Mouse (Mus musculus) limb, embryonic 14.5 days (tissue): ENCODE measurements around the gene Tmem131. TPM values are rescaled to one million over a fixed set of nuclear protein-coding genes. Genes with fewer than 3 reads are reported as not detected.

Source experiments
- ATAC-seq: fragments of 200-750 bp; cut with Nextera tagmentation; 2 replicates; pipeline ENCODE4 v1.8.0; 2017; ENCODE audit warnings: low read depth, moderate number of reproducible peaks, moderate TSS enrichment; ENCODE audit not compliant: low FRiP score
- DNase-seq: peaks from one replicate; pipeline ENCODE4 v3.0.0-alpha.2; 2015; ENCODE audit warnings: low spot score
- H3K27ac ChIP-seq: fragments of 300-500 bp; sonication (generic); replicated peaks from 2 replicates; pipeline ENCODE4 v1.5.1; 2014; ENCODE audit warnings: low read depth, mild to moderate bottlenecking, low read length, moderate library complexity, mixed read lengths
- H3K27me3 ChIP-seq: fragments of 300-500 bp; sonication (generic); 2 replicates; pipeline ENCODE4 v1.6.1; 2014; ENCODE audit warnings: low read length, mixed read lengths; ENCODE audit not compliant: control insufficient read depth, insufficient read depth
- H3K36me3 ChIP-seq: fragments of 300-500 bp; sonication (generic); 2 replicates; pipeline ENCODE4 v1.6.1; 2014; ENCODE audit warnings: mild to moderate bottlenecking, low read length, moderate library complexity, mixed read lengths; ENCODE audit not compliant: control insufficient read depth, insufficient read depth
- H3K4me1 ChIP-seq: fragments of 300-500 bp; sonication (generic); 2 replicates; pipeline ENCODE4 v1.6.1; 2014; ENCODE audit warnings: antibody characterized with exemption, low read length, mixed read lengths; ENCODE audit not compliant: control insufficient read depth, insufficient read depth
- H3K4me2 ChIP-seq: fragments of 300-500 bp; sonication (generic); replicated peaks from 2 replicates; pipeline ENCODE4 v1.6.1; 2014; ENCODE audit warnings: low read depth, mild to moderate bottlenecking, low read length, moderate library complexity; ENCODE audit not compliant: severe bottlenecking
- H3K4me3 ChIP-seq: fragments of 300-500 bp; sonication (generic); replicated peaks from 2 replicates; pipeline ENCODE4 v1.5.1; 2014; ENCODE audit warnings: low read length
- H3K9ac ChIP-seq: fragments of 300-500 bp; sonication (generic); 2 replicates; pipeline ENCODE4 v1.6.1; 2014; ENCODE audit warnings: mild to moderate bottlenecking, low read depth, low read length, moderate library complexity; ENCODE audit not compliant: severe bottlenecking
- H3K9me3 ChIP-seq: fragments of 300-500 bp; sonication (generic); 2 replicates; pipeline ENCODE4 v1.6.1; 2016; ENCODE audit warnings: low read length; ENCODE audit not compliant: control insufficient read depth
- POLR2A ChIP-seq: fragments of 200-500 bp; IDR thresholded peaks from 2 replicates; pipeline ENCODE4 v1.8.0; 2012; ENCODE audit warnings: inconsistent platforms, mild to moderate bottlenecking, moderate library complexity, borderline replicate concordance; ENCODE audit not compliant: insufficient read depth, insufficient read length; ENCODE audit errors: extremely low read depth
- WGBS: fragments of 180-500 bp; shearing (Covaris S2); extraction: QIAGEN DNeasy Blood & Tissue Kit; methylation state at CpG from one replicate; pipeline ENCODE4 v1.1.7; 2014; 5-methylcytosine and 5-hydroxymethylcytosine counted together
- polyA plus RNA-seq, 2 experiments: library from polyadenylated mRNA; depleted of rRNA in 1 of 2; stranded (reverse) in 1 of 2; unstranded in 1 of 2; fragments of >200 nt; fragmentation: Nextera tagmentation in 1 of 2; extraction: Ambion mirVana in 1 of 2; gene quantifications; 2 replicates each; pipeline versions ENCODE4 v1.2.1 to v1.2.3; 2012 to 2014

Tmem131 gene
- polyA plus RNA-seq, 2 experiments = 22.5 to 42.3 TPM

- Histone ChIP-seq H3K27me3 (no peaks in the 10 kb centered on the region), H3K9me3 (no peaks in the 10 kb centered on the region), H3K27ac (no peak overlapping the region), H3K4me3 (no peak overlapping the region), H3K4me2 (no peak overlapping the region), H3K36me3 (no peaks in the 10 kb centered on the region), H3K9ac (no peak overlapping the region), H3K4me1 (no peaks in the 10 kb centered on the region)
- 81% methylated on average over 8 of the region's 8 CpGs for WGBS
- TF ChIP-seq POLR2A = no peak
- DNase-seq (no peak), ATAC-seq (no peak)
Measured at GRCm38 (mm10) chr1:36947448-36947847, 4.0 kb upstream of the Tmem131 start.

- no peak for TF ChIP-seq POLR2A
- Histone ChIP-seq H3K4me2 (peak overlapping the region; percentile 44), H3K4me1 (peaks cover 13% of the 10 kb centered on the region), H3K9ac (peak overlapping the region; percentile 95), H3K36me3 (no peaks in the 10 kb centered on the region), H3K4me3 (peak overlapping the region; percentile 98), H3K27me3 (no peaks in the 10 kb centered on the region), H3K27ac (peak overlapping the region; percentile 93; the same call in 1 of the 2 replicates), H3K9me3 (no peaks in the 10 kb centered on the region)
- ATAC-seq (no peak), DNase-seq (no peak)
- WGBS = 52% methylated on average over 3 of the region's 3 CpGs
Measured at GRCm38 (mm10) chr1:36940381-36940762, 3.1 kb downstream of the Tmem131 start.

DNA sequence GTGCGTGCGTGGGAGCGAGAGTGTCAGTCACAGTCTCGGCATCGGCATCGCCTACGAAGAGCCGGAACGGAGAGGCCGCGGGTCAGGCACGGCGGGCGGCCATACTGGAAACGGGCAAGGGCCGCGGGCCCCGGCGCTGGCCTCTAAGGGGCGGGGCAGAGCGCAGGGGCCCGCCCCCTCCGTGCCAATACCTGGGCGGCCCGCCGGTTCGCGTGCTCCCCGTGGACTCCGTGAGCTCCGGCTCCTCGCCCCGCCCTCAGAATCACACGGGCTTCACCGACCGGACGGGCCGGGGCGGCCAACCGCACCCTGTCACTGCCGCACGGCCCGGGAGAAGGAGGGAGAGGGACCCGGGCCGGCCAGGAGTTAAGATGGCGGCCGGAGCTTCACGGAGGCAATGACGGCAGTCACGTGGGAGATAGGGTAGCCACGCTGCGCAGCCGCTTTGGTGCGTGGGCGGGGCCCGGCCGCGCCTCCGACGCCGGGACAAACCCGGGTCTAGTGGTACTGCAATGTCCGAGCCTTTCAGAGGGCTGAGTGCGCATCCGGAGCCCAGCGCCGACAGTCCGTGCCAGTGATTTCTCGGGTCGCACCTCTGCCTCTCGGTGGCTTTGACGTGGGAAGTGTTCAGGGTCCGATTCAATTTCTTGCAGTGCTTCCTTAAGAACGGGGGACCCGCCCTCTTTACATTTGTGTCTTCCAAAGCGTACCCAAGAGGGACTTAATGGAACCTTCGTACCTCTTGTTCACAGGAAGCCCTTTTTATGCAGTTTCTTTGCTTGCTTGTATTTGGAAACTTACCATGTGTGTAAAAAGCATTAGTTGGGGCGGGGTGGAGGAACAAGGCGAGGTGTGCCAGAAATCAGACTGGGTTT lies 3.7 kb downstream of the Tmem131 start:
- WGBS = under 1% methylated on average over 57 of the region's 79 CpGs

DNA sequence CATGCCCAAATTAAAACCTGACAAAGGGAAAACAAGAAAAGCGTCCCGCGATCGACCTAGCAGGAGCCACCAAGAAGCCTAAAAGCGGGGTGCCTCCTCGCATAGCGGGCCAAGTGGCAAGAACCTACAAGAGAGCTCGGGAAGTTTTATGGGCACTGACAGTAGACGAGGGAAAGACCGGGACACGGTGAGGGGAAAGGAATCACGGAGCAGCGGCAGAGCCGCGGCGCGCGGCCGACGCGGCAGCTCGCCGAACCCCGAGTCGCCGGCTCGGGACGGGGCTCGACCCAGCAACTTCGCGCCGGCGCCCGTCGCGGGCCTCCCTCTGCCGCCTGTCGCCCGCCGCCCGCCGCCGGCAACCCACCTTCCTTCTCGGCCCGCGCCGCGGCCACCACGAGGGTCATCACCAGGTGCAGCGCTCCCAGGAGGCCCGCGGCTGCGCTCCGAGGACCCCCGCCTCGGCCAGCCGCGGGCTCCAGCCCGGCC lies 4.6 kb downstream of the Tmem131 start:
- TF ChIP-seq POLR2A = no peak
- no peaks in the 10 kb centered on the region for H3K27me3 ChIP-seq
- H3K27ac ChIP-seq = peak overlapping the region; percentile 93
- peak overlapping the region; percentile 44 for H3K4me2 ChIP-seq
- ATAC-seq (no peak; the same call in 1 of the 2 replicates), DNase-seq (peak; percentile 28)
- no peaks in the 10 kb centered on the region for H3K36me3 ChIP-seq
- H3K4me3 ChIP-seq = peak overlapping the region; percentile 98
- no peaks in the 10 kb centered on the region for H3K9me3 ChIP-seq
- H3K4me1 ChIP-seq = peaks cover 13% of the 10 kb centered on the region
- peak overlapping the region; percentile 95 for H3K9ac ChIP-seq
- under 1% methylated on average over 41 of the region's 59 CpGs for WGBS

More for the DNA sequence above, 3.7 kb downstream of the Tmem131 start:
- peak; percentile 97 for ATAC-seq
- Histone ChIP-seq H3K36me3 (no peaks in the 10 kb centered on the region), H3K4me2 (peak overlapping the region; percentile 44), H3K9me3 (no peaks in the 10 kb centered on the region), H3K27me3 (no peaks in the 10 kb centered on the region), H3K27ac (peak overlapping the region; percentile 93), H3K9ac (peak overlapping the region; percentile 95), H3K4me3 (peak overlapping the region; percentile 98), H3K4me1 (peaks cover 13% of the 10 kb centered on the region)
- DNase-seq = peak; percentile 93
- peak; percentile 90; the same call in 1 of the 2 replicates for TF ChIP-seq POLR2A

- DNase-seq (no peak), ATAC-seq (no peak)
- TF ChIP-seq POLR2A = no peak
- peaks cover 13% of the 10 kb centered on the region for H3K4me1 ChIP-seq
- no peak overlapping the region for H3K27ac ChIP-seq
- 1% methylated on average over 9 of the region's 9 CpGs for WGBS
- peak overlapping the region; percentile 44 for H3K4me2 ChIP-seq
- peak overlapping the region; percentile 95 for H3K9ac ChIP-seq
- no peaks in the 10 kb centered on the region for H3K27me3 ChIP-seq
- H3K4me3 ChIP-seq = peak overlapping the region; percentile 98
- H3K9me3 ChIP-seq = no peaks in the 10 kb centered on the region
- no peaks in the 10 kb centered on the region for H3K36me3 ChIP-seq
Measured at GRCm38 (mm10) chr1:36938348-36938747, 5.1 kb downstream of the Tmem131 start.
